In the genomic region with DNA sequence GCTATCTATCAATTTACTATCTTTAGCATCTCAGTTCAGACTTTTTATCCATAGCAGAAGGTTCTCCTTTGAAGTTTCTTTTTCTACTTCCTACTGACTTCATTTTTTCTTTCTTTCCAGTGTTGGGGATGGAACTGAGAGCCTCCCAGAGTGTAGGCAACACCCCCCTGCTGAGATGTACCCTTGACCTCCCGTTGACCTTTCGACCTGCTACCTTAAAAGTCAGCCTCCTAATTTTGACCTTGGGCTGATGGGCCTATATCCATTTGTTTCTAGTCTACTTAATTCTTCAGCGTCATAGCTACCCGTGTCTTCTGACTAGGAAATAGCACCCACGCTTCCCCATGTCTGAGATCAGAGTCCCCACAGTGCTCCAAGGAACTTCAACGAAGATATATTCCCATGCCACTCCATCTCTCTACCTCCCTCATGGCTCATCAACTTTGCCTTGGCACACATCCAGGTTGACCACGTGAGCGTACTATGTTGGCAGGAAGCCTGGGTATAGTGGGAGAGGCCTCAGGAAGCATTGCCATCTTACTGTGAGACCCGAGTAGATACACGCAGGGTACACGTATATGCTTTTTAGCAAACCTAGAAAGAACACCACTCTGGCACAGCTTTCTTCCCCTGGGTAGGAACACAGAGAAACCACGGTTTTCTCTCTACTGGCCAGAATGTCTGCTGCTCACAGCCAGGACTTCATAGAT, we compare ENCODE assay signal across 8 mouse cellular contexts. TPM values are rescaled to one million over a fixed set of nuclear protein-coding genes. Genes with fewer than 3 reads are reported as not detected.
DNase-seq lines count a peak whose midpoint lies in the region; ATAC-seq and TF ChIP-seq lines count a peak whose summit lies in the region.

No protein-coding gene starts in this region.

- H3K4me1 ChIP-seq in heart, embryonic 10.5 days = no peaks in the 10 kb centered on the region; the same call in 1 of the 2 replicates
- H3K4me1 ChIP-seq in cerebellum, adult 2 months (ENCODE audit: control insufficient read depth, insufficient read depth, low read length) = no peaks in the 10 kb centered on the region
- H3K4me1 ChIP-seq in midbrain, postnatal 0 days (ENCODE audit: insufficient read depth, low read length) = no peaks in the 10 kb centered on the region

- H3K36me3 ChIP-seq in heart, embryonic 10.5 days = no peaks in the 10 kb centered on the region
- no peaks in the 10 kb centered on the region for H3K36me3 ChIP-seq in midbrain, postnatal 0 days (ENCODE audit: insufficient read depth, low read length)

- no peak overlapping the region for H3K4me3 ChIP-seq in heart, embryonic 10.5 days
- peak overlapping the region; percentile 31 for H3K4me3 ChIP-seq in cerebellum, adult 2 months (replicated peaks; ENCODE audit: insufficient read depth, low read depth, low read length)
- H3K4me3 ChIP-seq in midbrain, postnatal 0 days (ENCODE audit: low read depth, low read length) = no peak overlapping the region

- no peaks in the 10 kb centered on the region for H3K27me3 ChIP-seq in heart, embryonic 10.5 days (ENCODE audit: insufficient read depth, poor library complexity, severe bottlenecking)
- H3K27me3 ChIP-seq in cerebellum, adult 2 months (ENCODE audit: control insufficient read depth, insufficient read depth, low read length) = no peaks in the 10 kb centered on the region
- H3K27me3 ChIP-seq in midbrain, postnatal 0 days (ENCODE audit: insufficient read depth, low read length) = no peaks in the 10 kb centered on the region

- H3K4me2 ChIP-seq in midbrain, postnatal 0 days (ENCODE audit: low read depth, low read length, poor library complexity, severe bottlenecking) = peak overlapping the region; percentile 23

- H3K27ac ChIP-seq in heart, embryonic 10.5 days = no peak overlapping the region
- H3K27ac ChIP-seq in cerebellum, adult 2 months (ENCODE audit: insufficient read depth, low read length) = no peak overlapping the region
- H3K27ac ChIP-seq in midbrain, postnatal 0 days (ENCODE audit: low read depth, low read length) = no peak overlapping the region

- WGBS in heart, embryonic 10.5 days = 75% methylated on average over 12 of the region's 12 CpGs
- 27% methylated on average over 12 of the region's 12 CpGs for WGBS in cerebellum, adult 2 months
- 63% methylated on average over 12 of the region's 12 CpGs for WGBS in midbrain, postnatal 0 days

- H3K9me3 ChIP-seq in heart, embryonic 10.5 days = no peaks in the 10 kb centered on the region
- no peaks in the 10 kb centered on the region for H3K9me3 ChIP-seq in midbrain, postnatal 0 days (ENCODE audit: low read length)

- no peak overlapping the region for H3K9ac ChIP-seq in midbrain, postnatal 0 days (replicated peaks; ENCODE audit: low read length, poor library complexity, severe bottlenecking)

- no peak for TF ChIP-seq POLR2A in cerebellum, adult 2 months (IDR thresholded peaks at IDR 0.05; ENCODE audit: borderline replicate concordance, insufficient read depth, low read length)

- peak; percentile 97 for DNase-seq in heart, adult 11 months
- DNase-seq in heart, embryonic 10.5 days (ENCODE audit: low spot score) = no peak
- peak; percentile 79 to 82 for DNase-seq in cerebellum, adult 2 months
- peak; percentile 90 to 95 for DNase-seq in kidney, adult 8-10 months
- peak; percentile 72 to 73 for DNase-seq in left cerebral cortex, postnatal 36 days (ENCODE audit: low spot score in 2 of 2)
- DNase-seq in midbrain, postnatal 0 days (ENCODE audit: low spot score) = peak; percentile 83
- peak; percentile 24 for DNase-seq in thymus, postnatal 14 days

- intact Hi-C loops in left cerebral cortex, postnatal 36 days (cut with DNase I) = loop anchor here (5.0 to 10.0 kb wide), 4 partner anchors 276 to 756 kb away; partner anchors contain the start of genes Ccdc148 and Pkp4

- no peak for TF ChIP-seq CTCF in cerebellum, adult 2 months (IDR thresholded peaks at IDR 0.05; ENCODE audit: borderline replicate concordance, insufficient read depth, low read depth, low read length)
- TF ChIP-seq CTCF in midbrain, postnatal 0 days (IDR thresholded peaks at IDR 0.05) = no peak

- peak; percentile 38 for ATAC-seq in granulocyte monocyte progenitor cell, adult 5-6 weeks (replicated peaks; ENCODE audit: poor library complexity, severe bottlenecking)
- ATAC-seq in midbrain, postnatal 0 days (ENCODE audit: low FRiP score) = 0 out of 2 replicates have a peak, but pooled peaks have one; percentile 26

RNA-seq across cellular contexts. Expression of gene Dapl1, which starts 46.6 kb away (rescaled TPM):
- 0.50 TPM in 1 of 2 replicates, not detected in the other for polyA plus RNA-seq in heart, embryonic 10.5 days (2016; fragmentation: Nextera tagmentation; extraction: Ambion mirVana)
- 0.69 and 1.1 TPM in 2 replicates for polyA plus RNA-seq in cerebellum, adult 2 months (2012; rRNA removed)
- total RNA-seq in granulocyte monocyte progenitor cell, adult 5-6 weeks (2014; fragmentation: Nextera tagmentation) = not detected in 2 replicates
- total RNA-seq in granulocyte monocyte progenitor cell, adult 5-6 weeks (2017) = not detected in 2 replicates
- total RNA-seq in left cerebral cortex, postnatal 36 days (2021) = 1 to 10 TPM in 1 of 2 experiments, under 1 TPM in 1; 0.81 to 1.8 TPM
- 0.85 TPM in 1 of 2 replicates, not detected in the other for total RNA-seq in midbrain, postnatal 0 days (2014; rRNA removed)
- 5.0 and 5.2 TPM in 2 replicates for polyA plus RNA-seq in midbrain, postnatal 0 days (2015; fragmentation: Nextera tagmentation; extraction: Ambion mirVana)
